Mouse (Mus musculus) skeletal muscle tissue, adult 2 months (tissue): ENCODE measurements around the gene Cyp26b1.
A peak's percentile ranks its signal among the peaks of the same experiment; 100 is the strongest.
"Not testable (repeated sequence)": the region's sequence is repeated elsewhere in the genome, so short reads cannot be mapped to it uniquely, and the experiment has no call there.

Source experiments
- DNase-seq: peaks from one replicate; pipeline ENCODE4 v3.0.0-alpha.2; 2012; ENCODE audit warnings: low read depth, low spot score

Cyp26b1 gene

GRCm38 (mm10) chr6:84593693-84594092 lies at the start of gene Cyp26b1:
Cyp26b1 (minus strand) TSS chr6:84593908.
- no peak for DNase-seq

DNA sequence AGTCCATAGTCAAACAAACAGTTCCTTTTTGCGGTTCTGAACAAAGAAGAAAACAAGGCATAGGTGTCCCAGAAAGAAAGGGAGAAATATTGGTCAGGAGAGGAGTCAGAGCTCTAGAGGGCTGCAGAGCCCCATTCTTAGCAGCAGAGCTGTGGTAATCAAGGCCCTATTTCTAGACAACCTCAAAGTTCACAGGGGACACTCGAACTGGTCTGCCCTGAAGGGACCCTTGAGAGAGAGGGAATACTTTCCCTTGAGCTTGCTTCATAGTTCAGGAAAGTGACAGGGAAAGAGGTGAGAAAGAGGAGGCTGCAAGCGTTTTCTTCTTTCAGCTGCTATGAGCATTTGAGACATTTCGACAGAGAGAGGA lies 47.3 kb upstream of the Cyp26b1 start:
- no peak for DNase-seq

DNA sequence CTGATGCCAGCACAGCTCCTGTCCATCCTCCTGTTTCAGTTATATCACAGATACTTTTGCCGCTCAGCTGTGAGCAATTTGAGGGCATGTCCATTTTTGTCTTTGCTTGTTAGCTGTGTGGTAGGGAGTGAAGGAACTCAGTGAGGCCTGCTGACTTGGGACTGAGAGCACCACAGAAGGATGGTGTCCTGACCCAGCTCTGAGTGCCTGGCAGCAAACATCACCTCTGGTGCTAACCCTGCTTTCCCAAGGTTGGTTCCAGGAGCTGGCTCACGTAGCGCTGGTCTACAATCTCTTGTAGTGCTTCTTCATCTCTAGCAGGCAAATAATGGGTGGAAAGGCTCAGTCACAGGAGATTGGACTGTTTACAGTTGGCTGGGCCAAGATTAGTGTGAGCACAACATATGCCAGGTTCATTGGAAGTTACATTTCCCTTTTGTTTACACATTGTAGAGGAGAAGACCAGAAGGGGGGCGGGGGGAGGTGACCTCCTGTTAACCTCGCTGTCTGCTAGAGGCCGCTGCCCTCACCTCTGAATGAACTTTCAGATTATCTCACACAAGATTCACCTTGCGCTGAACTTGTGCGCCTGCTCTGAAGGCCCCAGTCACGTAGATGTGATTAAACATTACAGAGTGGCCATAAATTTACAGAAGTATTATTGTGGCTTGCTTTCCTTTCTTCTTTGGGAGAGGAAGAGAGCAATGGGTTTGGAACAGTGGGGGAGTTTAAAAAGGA lies 46.8 kb upstream of the Cyp26b1 start:
- no peak for DNase-seq

- DNase-seq = peak; percentile 59
These were observed 44.5 kb upstream of the Cyp26b1 start for GRCm38 (mm10) chr6:84638206-84638605.

DNA sequence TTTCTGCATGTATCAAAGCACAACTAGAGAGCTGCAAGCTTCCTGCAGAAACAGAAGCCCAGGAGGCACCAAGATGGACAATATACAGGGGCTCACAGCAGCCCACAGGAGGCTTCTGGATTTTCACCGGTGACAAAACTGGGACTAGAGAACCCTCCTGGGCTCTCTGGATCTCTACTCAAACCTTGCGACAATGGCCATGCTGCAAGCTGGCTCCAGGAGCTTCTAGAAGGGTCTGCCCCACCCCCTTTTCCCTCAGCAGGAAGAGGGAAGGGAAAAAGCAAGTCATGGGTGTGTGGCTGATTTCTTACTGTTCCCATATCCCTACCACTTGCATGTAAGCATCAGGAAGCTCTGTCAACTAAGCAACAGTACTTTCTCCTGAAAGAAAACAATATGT lies 37.9 kb upstream of the Cyp26b1 start:
- DNase-seq = no peak

- no peak for DNase-seq
These were observed 36.6 kb upstream of the Cyp26b1 start for GRCm38 (mm10) chr6:84630276-84630675.

DNA sequence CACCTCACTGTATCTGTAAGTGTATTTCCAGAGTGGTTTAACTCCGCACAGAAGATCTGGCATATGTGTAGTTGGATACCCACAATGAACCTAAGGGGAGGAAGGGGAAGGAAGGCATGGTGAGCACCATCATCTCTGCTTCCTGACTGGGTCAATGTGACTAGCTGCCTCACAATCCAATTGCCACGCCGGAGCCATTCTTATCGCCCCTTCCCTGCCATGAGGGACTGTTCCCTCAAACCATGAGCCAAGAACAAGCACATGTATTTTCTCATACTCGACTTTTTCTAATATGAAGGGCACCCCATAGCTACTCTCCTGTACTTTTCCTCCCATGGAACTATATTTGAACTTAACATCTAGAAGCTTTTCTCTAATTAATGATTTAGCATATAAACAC lies 35.1 kb upstream of the Cyp26b1 start:
- DNase-seq = no peak

GRCm38 (mm10) chr6:84626398-84626797 lies 32.7 kb upstream of the Cyp26b1 start:
- no peak for DNase-seq

GRCm38 (mm10) chr6:84619166-84619565 lies 25.5 kb upstream of the Cyp26b1 start:
- DNase-seq = no peak

DNA sequence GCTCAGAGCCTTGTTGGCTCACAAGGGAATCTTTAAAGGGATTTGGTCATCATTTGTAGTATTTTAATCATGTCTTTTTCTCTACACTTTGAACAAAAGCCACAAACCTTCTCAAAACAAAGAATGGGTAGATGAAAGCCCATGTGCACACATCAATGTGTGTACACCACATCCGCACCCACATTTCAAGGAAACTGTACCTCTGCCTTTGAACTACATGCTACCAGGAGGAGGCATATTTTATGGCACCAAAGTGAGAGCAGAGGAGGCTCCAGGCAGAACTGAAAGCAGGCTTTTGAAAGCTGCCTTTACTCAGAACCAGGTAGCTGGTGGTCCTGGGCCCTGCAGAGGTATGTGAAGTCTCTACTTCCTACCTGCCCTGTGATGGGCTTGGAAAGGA lies 23.3 kb upstream of the Cyp26b1 start:
- no peak for DNase-seq

- no peak for DNase-seq
These were observed 22.9 kb upstream of the Cyp26b1 start for GRCm38 (mm10) chr6:84616586-84616985.

GRCm38 (mm10) chr6:84613561-84613960 lies 19.9 kb upstream of the Cyp26b1 start:
- no peak for DNase-seq

- no peak for DNase-seq
These were observed 7.6 kb upstream of the Cyp26b1 start for GRCm38 (mm10) chr6:84601136-84601889.

DNA sequence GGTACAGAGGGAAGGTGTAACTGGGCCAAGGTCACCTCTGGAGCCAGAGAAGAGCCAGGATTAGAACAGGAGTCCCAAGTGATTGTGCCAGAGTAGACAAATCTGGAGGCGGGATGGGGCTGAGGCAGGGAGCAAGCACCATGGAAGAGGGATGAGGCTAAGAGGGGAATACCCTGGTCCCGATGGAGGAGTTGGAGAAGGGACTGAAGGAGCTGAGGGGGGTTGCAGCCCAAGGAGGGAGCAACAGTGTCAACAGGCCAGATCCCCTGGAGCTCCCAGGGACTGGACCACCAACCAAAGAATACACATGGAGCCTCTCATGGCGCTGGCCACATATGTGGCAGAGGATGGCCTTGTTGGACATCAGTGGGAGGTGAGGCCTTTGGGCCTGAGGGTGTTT lies 5.6 kb upstream of the Cyp26b1 start:
- DNase-seq = not testable (repeated sequence)

- no peak for DNase-seq
These were observed 5.0 kb upstream of the Cyp26b1 start for GRCm38 (mm10) chr6:84598725-84599124.

DNA sequence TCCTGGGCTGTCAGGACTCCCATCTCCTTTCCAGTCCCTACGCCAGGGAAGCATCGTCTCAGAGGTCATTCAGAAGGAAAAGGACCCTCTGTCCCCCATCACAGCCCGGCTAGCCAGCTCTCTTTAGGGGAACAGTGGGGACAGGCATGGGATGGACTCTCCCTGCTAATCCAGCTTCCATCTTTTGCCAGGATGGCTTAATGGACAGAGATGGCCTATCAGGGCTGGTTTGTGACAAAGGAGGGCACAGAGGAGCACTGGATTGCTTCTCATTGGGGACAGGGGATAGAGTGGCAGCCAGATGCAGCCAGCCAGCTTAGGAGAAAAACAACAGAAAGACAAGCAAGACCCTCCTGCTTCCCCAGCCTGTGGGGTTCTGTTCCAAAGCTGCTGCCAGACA lies 918 bp upstream of the Cyp26b1 start:
- no peak for DNase-seq

- no peak for DNase-seq
These were observed 2.6 kb downstream of the Cyp26b1 start for GRCm38 (mm10) chr6:84590961-84591745.

DNA sequence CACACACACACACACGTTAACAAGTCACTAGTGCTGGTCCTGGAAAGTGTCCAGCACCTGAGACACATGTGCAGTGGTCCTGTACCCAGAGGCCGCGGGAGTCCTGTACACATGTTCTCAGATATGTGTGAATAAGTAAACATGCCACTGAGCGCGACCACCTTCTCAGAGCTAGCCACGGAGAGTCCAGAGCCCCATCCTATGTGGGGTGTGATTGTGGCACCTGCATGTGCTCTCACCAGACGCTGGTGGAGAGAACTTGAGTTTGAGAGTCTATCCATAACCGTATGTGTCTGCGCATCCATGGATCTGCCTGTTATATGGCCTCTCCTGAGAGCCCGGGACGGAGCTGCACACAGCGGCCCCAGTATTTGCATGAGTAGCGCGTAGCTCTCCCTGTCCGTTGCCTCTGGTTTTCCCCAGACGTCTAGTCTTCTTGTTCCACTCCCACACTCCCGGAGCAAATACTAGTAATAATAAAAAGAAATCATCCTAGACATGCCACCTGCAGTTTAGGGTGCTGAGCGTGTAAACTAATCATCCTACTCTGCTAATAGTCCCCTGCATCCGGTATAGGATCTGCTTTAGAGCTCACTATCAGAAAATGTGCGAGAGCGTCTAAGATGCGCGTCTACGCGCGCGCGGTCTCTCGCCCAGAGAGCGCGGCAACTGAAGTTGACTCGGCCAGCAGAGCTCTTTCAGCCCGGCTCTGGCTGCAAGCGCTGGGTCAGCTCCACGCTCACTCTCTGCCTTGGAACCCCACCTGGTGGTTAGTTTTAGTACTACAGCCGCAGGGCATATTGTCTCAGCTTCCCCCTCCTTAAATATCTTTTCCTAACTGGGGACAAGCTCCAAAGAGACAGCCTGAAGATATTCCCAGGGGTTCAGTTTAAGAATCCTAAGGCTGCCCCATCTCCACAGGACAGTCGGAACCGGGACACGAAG lies 3.7 kb downstream of the Cyp26b1 start:
- DNase-seq = peak; percentile 70

DNA sequence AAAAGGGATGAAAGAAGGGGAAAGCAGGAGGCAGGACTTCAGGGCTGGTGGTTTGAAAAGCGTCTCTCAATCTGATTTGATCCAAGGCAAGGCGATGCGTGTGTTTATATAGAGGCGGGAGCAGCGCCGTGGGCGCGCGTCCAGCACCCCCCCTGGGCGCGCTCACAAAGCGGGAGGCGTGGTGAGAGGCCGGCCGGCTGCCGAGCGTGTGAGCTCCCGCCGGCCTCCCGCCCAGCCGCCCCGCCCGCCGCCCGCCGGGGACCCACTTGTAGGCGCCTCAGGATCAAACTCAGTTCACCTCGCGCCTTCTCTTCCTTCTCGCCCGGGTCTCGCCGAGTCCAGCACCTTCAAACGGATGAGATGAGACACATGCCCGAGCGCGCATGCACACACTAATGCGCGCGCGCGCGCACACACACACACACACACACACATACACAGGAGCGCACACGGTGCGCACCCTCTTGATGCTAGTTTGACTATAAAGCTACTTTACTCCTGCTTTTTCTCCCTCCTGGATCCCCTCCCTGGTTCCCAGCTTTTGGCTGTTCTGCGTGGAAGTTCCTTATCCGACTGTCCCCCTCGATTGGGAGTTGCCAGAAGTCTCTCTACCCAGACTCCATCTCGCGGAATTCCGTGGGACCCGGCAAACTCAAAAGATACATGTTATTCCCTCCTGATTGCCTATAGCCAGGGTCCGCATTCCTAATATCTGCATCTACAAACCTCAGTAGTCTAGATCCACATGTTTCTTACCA lies 4.6 kb downstream of the Cyp26b1 start:
- DNase-seq = no peak

DNA sequence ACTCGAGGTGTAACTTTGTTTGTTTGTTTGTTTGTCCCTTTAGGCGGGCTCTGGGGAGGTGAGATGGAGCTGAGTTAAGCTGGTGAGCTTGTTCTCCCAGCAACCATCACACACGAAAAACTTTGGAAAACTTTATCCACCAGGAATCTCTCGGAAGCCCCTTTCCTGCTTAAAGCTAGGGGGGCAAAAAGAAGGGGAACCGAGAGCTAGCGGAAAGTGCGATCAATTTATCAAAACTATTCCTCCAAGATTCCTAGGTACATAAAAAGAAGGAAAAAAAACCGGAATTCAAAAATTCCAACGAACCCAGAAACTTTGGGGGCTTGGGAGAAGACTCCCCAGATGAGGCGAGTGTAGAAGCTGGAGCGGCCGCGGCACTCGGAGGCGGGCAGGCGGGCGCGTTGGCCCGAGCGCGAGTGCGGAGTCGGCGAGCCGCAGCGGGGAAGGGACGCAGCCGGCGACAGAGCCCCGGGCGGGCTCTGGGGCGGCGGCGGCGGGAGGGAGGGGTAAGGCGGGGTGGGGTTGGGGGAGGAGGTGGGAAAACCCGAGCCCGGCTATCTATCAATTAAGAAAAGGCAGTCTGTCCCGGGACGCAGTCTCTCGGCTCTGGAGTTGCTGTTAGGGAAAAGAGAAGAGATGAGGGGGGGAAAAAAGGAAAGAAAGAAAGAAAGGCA lies 5.3 kb downstream of the Cyp26b1 start:
- DNase-seq = no peak
